Mouse (Mus musculus) retina, embryonic 14.5 days (tissue): ENCODE measurements around the gene Oas3.

Experiments used
- DNase-seq: peaks from one replicate; pipeline ENCODE4 v3.0.0-alpha.2; 2015; ENCODE audit warnings: low spot score

Oas3 gene

GRCm38 (mm10) chr5:120752786-120753185 lies 24.7 kb downstream of the Oas3 start:
- no peak for DNase-seq

GRCm38 (mm10) chr5:120751206-120751605 lies 26.3 kb downstream of the Oas3 start:
- no peak for DNase-seq

GRCm38 (mm10) chr5:120749688-120750087 lies 27.8 kb downstream of the Oas3 start, which contains the start of gene Oas2:
Oas2 (minus strand) TSS chr5:120749853.
- DNase-seq = no peak

GRCm38 (mm10) chr5:120746451-120746850 lies 31.0 kb downstream of the Oas3 start:
- DNase-seq = peak; percentile 90

- peak; percentile 81 for DNase-seq
These were observed 35.3 kb downstream of the Oas3 start for GRCm38 (mm10) chr5:120742125-120742524.

- peak; percentile 87 for DNase-seq
These were observed 43.0 kb downstream of the Oas3 start for GRCm38 (mm10) chr5:120734380-120734990.

GRCm38 (mm10) chr5:120733696-120734095 lies 43.8 kb downstream of the Oas3 start:
- no peak for DNase-seq

- DNase-seq = no peak
These were observed 44.7 kb downstream of the Oas3 start for GRCm38 (mm10) chr5:120732740-120733139.

GRCm38 (mm10) chr5:120729319-120729718 lies 48.1 kb downstream of the Oas3 start:
- DNase-seq = no peak

GRCm38 (mm10) chr5:120725811-120726455 lies 51.5 kb downstream of the Oas3 start:
- no peak for DNase-seq

- no peak for DNase-seq
These were observed 56.5 kb downstream of the Oas3 start for GRCm38 (mm10) chr5:120721005-120721404.

GRCm38 (mm10) chr5:120718600-120719378 lies 58.7 kb downstream of the Oas3 start:
- no peak for DNase-seq

- DNase-seq = no peak
These were observed 60.3 kb downstream of the Oas3 start for GRCm38 (mm10) chr5:120717136-120717535.

GRCm38 (mm10) chr5:120714314-120714713 lies 63.1 kb downstream of the Oas3 start:
- DNase-seq = peak; percentile 90

GRCm38 (mm10) chr5:120712721-120713120 lies 64.7 kb downstream of the Oas3 start:
- DNase-seq = no peak

- no peak for DNase-seq
These were observed 65.6 kb downstream of the Oas3 start, which contains the start of gene Dtx1 for GRCm38 (mm10) chr5:120711827-120712226. Dtx1 (minus strand) TSS chr5:120711927.

GRCm38 (mm10) chr5:120711416-120711815 lies 66.0 kb downstream of the Oas3 start:
- peak; percentile 70 for DNase-seq

GRCm38 (mm10) chr5:120710826-120711248 lies 66.6 kb downstream of the Oas3 start:
- peak; percentile 50 for DNase-seq

GRCm38 (mm10) chr5:120710161-120710825 lies 67.2 kb downstream of the Oas3 start:
- peak; percentile 72 for DNase-seq

- DNase-seq = no peak
These were observed 70.5 kb downstream of the Oas3 start for GRCm38 (mm10) chr5:120706976-120707375.

GRCm38 (mm10) chr5:120706541-120706940 lies 70.9 kb downstream of the Oas3 start:
- peak; percentile 49 for DNase-seq

GRCm38 (mm10) chr5:120704421-120704820 lies 73.0 kb downstream of the Oas3 start:
- DNase-seq = no peak
